Mouse (Mus musculus) B cell, adult 62 days (primary cell): ENCODE results near the gene Vamp8. TPM values are rescaled to one million over a fixed set of nuclear protein-coding genes. Genes with fewer than 3 reads are reported as not detected.

Source experiments
- total RNA-seq: library from RNA; stranded (reverse); gene quantifications from 4 replicates; pipeline ENCODE4 v1.2.4, GENCODE M21; 2023

Gene Vamp8
- 89.8 to 98.2 TPM (median 94.9 TPM) in 4 replicates for total RNA-seq

GRCm38 (mm10) chr6:72389941-72390771 lies at the start of gene Vamp8:
Gene Vamp8 (minus strand): TSS chr6:72390703.

GRCm38 (mm10) chr6:72439355-72440185 lies 49.1 kb upstream of the Vamp8 start, which contains the start of gene Mat2a:
Gene Mat2a (minus strand): TSS chr6:72439558.

GRCm38 (mm10) chr6:72414076-72414756 lies 23.7 kb upstream of the Vamp8 start, which contains the start of gene Ggcx:
Gene Ggcx (plus strand): TSS chr6:72414308.

GRCm38 (mm10) chr6:72380131-72380770 lies 10.3 kb downstream of the Vamp8 start, which contains the start of gene Vamp5:
Gene Vamp5 (minus strand): TSS chr6:72380468.

GRCm38 (mm10) chr6:72366844-72367443 lies 23.6 kb downstream of the Vamp8 start, which contains the start of gene Rnf181:
Gene Rnf181 (minus strand): TSS chr6:72366956.

GRCm38 (mm10) chr6:72355066-72355911 lies 35.2 kb downstream of the Vamp8 start, which contains the start of gene Tmem150a:
Gene Tmem150a (plus strand): TSS chr6:72355447.

GRCm38 (mm10) chr6:72347166-72347941 lies 43.1 kb downstream of the Vamp8 start, which contains the start of gene 0610030E20Rik:
Gene 0610030E20Rik (plus strand): TSS chr6:72347317.

GRCm38 (mm10) chr6:72345074-72345567 lies 45.4 kb downstream of the Vamp8 start, which contains the start of gene Usp39:
Gene Usp39 (minus strand): TSS chr6:72345184.

Other genes starting within 250 kb of the Vamp8 start
- gene Atoh8, start 155.1 kb downstream of the Vamp8 start, total RNA-seq = not detected in 4 replicates
- gene Sftpb, start 86.1 kb downstream of the Vamp8 start, total RNA-seq = not detected in 4 replicates
- gene Usp39, start 45.5 kb downstream of the Vamp8 start, total RNA-seq = 41.8 to 54.8 TPM (median 43.5 TPM) in 4 replicates
- gene 0610030E20Rik, start 43.4 kb downstream of the Vamp8 start, total RNA-seq = 39.6 to 46.0 TPM (median 41.1 TPM) in 4 replicates
- gene Tmem150a, start 35.3 kb downstream of the Vamp8 start, total RNA-seq = 3.6 to 4.5 TPM (median 4.0 TPM) in 4 replicates
- gene Rnf181, start 23.7 kb downstream of the Vamp8 start, total RNA-seq = 64.7 to 72.5 TPM (median 69.9 TPM) in 4 replicates
- gene Vamp5, start 10.2 kb downstream of the Vamp8 start, total RNA-seq = 6.5 to 15.2 TPM (median 9.6 TPM) in 4 replicates
- 10.3 to 13.6 TPM (median 11.1 TPM) in 4 replicates for gene Ggcx, start 23.6 kb upstream of the Vamp8 start, total RNA-seq
- 252 to 291 TPM (median 267 TPM) in 4 replicates for gene Mat2a, start 48.9 kb upstream of the Vamp8 start, total RNA-seq
- gene Sh2d6, start 131.0 kb upstream of the Vamp8 start, total RNA-seq = 0.46 to 0.60 TPM (median 0.55 TPM) in 3 of 4 replicates, not detected in the other
- gene Capg, start 153.7 kb upstream of the Vamp8 start, total RNA-seq = 327 to 361 TPM (median 338 TPM) in 4 replicates
- 14.9 to 18.1 TPM (median 15.8 TPM) in 4 replicates for gene Elmod3, start 207.7 kb upstream of the Vamp8 start, total RNA-seq
- gene Retsat, start 207.8 kb upstream of the Vamp8 start, total RNA-seq = 5.5 to 8.8 TPM (median 7.4 TPM) in 4 replicates
- 194 to 209 TPM (median 196 TPM) in 4 replicates for gene Tgoln1, start 226.3 kb upstream of the Vamp8 start, total RNA-seq